Mouse (Mus musculus) embryo, embryonic 10.5 days (tissue): Measurements from ENCODE around the gene Nxn.

Source experiments
- DNase-seq: peaks from one replicate; pipeline ENCODE4 v3.0.0-alpha.2; 2015; ENCODE audit warnings: low spot score

Nxn gene

DNA sequence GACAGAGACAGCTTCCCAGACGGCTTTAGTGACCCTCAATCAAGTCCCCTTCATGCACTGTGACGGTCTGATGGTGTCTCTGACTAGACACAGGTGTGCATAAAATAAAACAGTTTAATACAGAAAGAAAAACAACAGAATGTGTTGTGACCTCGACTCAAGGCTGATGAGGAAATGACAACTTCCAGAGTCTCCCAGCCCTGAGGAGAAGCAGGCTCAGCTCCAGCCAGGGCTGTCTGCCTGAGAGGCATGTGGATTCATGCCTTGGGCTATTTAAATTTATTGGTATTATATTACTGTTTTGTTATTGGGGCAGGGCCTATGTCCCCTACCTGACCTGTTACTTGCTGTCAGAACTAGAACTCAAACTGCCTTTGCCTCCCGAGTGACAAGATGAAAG lies 37.5 kb downstream of the Nxn start:
- DNase-seq: no peak

DNA sequence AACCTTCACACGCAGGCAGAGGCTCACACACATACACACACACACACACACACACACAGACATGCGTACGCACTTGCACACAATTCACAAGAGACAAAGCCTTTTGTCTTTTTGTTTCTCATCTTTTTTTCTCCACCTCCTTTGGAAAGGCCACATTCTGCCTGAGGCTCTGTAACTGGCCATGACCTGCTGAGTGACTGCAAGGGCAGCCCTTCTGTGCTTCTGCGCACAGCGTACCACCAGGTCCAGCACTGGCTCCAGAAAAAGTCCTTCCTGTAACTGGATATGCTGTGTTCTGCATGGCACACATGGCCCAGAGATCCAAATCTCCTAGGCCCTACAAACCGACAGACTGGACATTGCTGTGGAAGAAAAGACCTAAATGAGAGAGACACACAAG lies 38.7 kb downstream of the Nxn start:
- no peak for DNase-seq

DNA sequence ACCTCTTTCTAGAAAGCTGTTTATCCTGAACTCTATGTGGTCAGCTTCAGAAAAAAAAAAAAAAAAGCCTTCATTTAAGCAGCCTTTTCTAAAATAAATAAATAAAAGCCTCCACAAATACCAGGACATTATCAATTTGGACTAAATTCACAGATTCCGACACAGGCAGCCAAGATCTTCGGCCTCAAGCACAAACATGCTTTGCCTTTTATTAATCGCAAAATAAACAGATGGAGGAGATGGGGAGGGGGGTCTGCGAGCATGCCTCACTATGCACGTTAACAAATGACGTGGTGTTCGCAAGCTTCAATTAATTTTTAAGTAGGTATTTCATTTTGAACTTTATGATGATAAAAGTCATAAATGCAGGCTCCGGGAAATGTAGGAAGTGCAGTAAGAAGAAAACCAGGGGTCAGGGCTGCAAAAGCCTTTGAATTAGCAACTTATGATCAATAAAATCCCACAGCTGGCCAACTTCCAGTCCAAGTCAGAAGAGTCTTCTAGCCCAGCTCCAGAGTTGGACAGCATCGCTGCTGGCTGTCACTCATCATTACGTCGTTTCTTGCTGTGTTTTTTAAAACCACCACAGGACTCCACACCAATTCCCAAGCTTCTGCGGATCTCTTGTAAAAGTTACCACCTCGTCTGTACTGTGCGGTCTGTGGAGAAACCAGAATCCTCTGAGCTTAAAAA lies 40.2 kb downstream of the Nxn start:
- no peak for DNase-seq

DNA sequence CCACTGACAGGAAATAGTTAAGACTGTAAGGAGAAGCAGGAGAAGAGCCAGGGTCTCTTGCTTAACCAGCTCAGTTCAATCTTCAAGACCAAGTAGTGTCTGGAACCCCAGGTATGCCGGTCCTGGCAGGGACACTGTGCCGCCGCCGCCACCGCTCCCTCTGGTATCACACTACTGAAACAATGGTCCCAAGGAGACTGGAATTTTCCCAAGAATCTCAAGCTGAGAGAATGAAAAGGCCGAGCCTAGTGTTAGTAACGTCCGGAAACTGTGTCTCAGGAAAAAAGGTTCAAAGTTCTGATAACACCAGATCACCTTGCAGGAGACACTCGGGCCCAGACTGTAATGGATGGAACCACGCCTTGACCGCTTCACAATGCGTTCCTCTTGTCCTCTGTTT lies 41.5 kb downstream of the Nxn start:
- no peak for DNase-seq

DNA sequence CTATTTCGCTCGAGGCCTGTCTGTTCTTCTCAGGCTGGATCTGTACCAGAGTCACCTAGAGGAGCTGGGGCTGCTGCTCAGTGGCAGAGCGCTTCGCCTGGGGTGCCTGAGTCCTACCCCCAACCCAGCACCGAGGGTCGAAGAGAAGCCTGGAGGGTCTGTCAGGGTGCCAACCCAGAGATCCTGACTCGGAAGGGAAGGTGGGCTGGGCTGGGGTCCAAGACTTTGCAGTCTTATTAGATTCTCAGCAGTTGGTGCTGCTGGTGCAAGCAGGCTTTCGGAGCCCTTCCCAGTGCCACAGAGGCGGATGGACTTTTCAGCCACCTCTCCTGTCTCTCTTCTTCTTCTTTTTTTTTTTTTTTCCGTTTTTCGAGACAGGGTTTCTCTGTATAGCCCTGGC lies 42.8 kb downstream of the Nxn start:
- DNase-seq: no peak

DNA sequence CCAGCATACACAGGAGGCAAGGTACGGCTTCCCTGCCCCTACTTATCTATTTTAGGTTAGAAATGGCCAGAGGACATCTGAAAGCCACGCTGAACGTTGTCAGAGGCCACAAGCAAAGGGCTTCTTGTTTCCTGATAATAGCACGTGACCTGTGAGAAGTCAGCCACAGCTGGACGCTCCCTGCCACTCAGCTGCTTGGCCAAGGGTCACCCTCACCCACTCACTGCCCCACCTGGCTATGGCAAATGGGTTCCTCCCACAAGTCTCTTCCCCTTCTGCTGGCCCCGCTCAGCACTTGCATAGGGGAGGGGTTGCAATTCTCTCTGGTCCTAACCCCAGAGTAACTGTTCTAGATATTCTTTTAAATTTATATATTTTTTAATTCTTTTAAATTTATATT lies 43.5 kb downstream of the Nxn start:
- no peak for DNase-seq

DNA sequence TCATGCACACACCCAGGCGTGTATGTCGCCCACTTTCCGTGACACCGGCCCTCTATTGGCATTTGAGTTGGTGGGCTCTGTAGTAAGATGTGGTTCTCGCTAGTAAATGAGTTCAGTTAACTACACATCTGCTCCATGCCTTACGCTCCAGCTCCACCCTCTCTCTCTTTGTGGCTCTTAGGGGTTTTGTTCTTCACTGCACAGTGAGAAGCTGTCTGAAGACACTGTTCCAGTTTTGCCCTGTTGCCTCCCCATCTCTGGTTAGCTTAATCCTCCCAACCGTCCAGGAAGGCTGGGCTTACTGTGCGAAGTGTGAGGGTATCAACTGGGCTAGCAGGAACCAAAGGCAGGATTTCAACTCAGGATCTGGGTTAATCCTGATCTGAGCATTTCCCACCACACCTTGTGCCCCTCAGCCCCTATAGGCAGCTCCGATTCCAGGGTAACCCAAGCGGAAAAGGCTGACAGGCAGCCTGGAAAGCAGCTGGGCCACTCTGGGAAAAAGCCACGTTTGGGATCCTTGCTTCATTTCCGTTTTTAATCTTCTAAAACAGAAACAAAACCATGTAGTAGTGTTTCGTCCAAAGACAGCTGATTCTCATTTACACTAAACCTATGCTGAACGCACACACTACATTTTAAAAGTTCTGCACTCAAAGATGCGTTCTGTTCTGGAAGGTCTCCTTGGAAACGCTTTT lies 45.9 kb downstream of the Nxn start:
- peak; percentile 50 for DNase-seq

DNA sequence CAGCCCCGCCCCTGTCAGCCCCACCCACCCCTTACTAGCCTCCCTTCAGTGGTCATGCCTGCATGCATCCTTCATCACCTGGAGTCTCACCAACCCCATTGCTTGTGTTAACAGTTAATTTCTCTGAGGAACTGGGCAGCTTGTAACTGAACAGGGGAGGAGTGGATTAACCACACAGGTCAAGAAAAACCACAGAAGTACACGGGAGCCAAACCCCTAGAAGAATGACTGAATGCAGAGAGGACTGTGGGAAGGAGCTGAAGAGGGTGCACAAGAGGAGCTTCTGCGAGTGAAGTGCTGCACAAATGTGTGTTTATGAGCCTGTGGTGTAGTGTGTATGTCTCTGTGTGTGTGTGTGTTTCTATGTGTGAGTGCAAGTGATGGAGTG lies 47.3 kb downstream of the Nxn start:
- DNase-seq: no peak

DNA sequence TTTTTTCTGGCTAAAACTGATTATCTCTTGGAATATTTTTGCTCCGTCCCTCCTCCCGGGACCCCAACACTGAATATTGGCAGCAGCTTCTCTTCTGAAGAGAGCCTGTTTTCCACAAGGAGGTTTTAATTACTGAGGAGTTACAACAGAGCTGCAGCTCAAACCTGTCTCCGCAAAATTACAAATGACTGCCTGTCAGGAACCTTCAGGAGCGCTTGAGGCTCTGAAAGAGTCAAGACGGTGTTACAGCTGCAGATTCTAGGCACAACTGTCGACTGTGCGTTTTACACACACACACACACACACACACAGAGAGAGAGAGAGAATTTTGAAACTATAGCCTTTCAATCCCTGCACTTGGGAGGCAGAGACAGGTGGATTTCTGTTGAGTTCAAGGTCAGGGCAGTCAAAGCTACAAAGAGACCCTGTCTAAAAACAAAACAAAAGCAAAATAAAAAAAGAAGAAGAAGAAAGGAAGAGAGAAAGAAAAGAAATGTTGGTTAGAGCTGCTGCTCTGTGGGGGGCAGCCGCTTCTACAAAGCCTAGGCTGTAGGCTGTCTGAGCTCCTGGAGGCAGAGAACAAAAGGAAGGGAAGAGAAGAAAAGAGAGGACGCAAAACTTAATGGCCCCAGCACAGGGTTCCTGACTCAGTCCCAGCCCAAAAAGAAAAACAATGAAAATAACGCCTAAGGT lies 47.9 kb downstream of the Nxn start:
- DNase-seq: peak; percentile 62

DNA sequence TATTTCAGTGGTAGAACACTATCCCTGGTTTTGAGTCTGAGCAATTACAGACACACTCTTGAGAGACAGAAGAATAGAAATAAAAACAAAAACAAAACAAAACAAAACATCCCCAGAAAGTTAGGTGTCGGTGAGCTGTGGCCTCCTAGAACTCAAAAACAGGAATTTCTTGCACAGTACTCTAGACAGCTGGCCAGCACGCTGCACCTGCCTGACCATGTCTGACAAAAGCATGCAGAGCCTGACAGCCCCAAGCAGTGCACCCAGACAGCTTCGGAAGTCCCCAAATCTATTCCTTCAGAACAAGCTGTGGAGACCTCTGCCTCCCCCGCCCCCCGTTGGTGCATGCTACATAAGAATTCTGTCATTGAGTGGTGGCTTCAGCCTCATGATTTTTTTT lies 49.1 kb downstream of the Nxn start:
- DNase-seq: no peak

DNA sequence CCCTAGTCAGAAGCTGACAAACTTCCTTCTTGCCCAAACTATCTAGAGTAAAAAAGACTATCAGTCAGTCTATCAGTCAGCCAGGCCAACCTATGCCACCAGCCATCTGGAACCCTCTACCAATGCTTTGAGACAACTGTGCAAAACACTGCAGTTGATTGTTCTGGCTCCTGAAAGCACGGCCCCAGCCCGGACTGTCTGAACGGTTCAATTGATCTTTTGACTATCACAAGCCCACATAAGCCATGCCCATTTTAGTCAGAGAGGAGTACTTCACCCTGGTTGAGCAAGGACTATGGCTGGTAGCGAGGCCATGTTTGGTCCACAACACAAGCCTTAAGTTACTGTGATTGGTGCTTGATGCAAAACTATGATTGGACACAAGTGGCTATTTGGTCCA lies 51.4 kb downstream of the Nxn start:
- DNase-seq: peak; percentile 46

DNA sequence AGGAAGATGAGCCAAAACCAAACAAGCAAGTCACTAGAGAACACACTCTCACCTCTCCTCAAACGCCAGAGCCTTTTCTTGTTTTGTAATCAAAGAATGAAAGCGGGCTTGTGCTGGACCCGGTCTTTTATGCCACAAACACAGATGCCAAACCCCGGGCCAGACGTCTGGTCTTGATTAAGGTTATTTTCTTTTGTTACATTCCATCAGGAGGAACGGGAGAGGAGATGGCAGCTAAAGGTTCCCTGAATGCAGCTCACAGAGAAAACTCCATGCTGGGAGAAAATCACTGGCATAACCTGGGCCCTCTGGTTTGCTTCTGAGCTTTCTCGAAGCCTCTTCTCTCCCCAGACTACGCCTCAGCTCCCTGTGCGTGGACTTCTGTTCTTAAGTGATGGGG lies 55.9 kb downstream of the Nxn start:
- DNase-seq: peak; percentile 69

DNA sequence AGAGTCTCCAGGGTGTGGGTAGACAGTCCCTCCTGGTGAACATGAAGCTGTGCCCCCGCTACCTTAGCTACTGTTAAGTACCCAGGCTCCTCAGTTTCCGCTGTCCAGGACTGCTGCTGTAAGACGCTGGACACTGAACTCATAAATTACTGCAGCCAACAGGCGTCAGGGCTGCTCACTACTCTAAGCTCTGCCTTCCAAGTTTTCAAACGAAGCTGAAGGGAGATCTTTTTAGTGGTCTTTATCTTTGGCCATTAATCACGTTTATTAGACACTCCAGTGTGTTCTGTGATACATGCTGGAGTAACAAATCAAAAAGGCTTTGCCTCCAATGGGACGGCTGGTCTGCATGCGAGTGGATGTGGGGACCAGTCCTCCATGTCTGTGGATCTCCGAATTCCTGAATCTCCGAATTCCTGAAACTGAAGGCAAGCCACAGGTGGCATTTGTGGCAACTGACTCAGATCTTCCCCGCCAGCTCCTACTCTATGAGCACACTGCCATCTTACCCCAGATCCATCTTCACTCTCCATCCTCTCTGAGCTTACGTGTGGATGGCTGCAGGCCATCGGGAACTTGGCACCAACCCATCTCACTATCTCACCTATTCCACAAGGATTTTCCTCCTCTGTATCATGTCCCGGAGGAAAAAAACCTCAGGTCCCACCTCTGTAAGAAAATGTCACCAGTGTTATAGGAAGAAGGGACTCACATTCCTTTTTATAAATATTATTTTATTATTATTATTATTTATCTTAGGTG lies 56.9 kb downstream of the Nxn start:
- DNase-seq: peak; percentile 60

DNA sequence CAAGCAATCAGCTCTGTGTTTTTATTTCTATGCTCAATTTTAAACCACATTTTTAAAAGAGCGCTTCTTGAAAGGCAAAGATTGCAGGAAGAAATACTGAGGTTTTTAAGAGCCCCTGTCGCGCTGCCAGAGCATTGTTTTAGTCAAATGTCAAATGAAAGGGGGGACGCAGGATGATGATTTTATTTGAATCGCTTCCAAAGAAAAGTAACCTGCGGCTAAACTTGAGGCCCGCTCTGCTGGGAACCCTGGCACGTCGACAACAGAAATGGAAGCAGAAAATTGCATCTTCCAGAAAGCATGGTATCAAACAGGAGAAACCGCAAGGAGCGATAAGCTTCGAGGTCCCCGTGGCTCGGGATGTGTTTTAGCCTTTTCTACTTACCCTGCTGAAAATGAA lies 57.8 kb downstream of the Nxn start:
- DNase-seq: no peak

DNA sequence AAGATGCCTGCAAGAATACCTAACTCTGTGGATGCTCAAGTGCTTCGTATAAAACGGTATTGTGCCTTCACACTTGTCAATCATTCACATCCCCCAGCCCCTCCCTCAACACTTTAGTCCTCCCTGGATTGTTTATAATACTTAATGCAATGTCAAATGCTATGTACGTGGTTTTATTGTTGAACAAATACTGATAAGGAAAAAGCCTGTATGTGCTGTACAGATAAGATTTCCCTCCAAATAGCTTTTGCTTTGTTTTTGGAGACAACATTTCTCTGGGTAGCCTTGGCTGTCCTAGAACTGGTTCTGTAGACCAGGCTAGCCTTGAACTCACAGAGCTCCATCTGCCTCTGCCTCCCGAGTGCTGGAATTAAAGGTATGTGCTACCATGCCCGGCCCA lies 59.1 kb downstream of the Nxn start:
- DNase-seq: no peak

DNA sequence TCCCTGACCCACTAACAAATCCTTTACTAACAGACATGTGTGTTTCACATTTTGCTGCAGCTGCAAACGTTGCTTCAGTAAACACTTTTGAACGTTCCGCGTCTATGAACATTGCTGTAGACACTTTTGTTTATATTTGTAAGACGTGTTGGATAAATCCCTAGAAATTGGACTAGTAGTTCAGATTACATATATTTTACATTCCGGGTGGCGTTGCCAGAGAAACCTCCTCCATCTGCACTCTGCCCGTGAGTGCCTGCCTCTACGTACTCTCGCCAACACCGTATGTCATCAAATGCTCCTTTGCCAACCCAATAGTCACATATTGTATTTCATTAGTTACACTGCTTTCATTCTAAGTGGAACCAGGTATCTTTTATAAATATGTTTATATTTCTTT lies 59.8 kb downstream of the Nxn start:
- DNase-seq: no peak

DNA sequence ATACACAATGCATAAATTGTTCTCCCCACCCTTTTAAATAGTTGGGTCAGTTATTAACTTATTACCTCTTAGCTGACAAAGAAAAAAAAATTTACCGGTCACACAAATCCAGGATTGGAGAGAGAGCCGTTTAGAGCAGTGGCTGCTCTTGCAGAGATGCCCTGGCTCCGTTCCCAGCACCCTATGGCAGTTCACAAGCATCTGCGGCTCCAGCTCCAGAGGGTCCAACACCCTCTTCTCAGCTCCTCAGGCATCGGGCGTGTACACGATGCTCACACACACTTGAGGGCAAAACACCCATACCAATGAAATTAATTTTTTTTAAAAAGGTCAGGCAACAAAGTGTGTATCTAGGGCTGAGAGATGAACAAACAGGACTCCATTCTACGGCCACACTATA lies 60.3 kb downstream of the Nxn start:
- no peak for DNase-seq

DNA sequence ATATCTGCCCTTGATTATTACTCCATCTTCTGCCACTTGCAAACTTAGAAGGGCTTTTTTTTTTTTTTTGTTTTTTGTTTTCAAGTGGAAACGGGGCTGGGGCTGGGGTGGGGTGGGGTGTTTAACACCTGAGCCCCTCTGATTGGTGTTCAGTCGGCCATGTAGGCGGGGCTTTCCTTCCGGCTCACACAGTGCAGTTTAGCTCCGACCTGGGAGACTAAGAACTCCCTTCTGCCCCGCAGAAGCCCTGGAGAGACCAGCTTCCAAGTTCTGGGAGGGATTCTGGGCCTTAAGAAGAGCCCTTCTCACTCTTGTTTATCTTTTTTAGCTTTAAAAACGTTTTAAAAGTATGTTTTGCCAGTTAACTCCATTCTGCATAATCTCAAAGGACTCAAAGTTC lies 61.2 kb downstream of the Nxn start:
- DNase-seq: no peak

DNA sequence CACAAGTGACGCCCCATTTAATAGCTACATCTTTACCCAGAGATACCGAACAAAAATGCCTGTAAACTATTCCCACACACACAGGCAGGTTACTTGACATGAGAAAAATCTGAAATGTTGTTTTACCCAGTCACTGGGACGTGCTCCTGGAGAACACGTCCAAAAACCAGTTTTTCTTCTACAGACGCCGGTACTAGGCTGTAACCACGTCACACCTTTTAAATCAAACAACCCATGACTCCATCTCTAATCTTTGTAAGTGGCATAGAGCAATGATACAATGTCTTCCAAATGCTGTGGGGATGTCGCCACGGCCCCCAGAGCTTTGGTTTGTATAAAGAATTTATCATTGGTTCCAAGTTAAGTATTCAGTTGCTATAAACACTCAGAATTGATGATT lies 61.7 kb downstream of the Nxn start:
- DNase-seq: no peak

DNA sequence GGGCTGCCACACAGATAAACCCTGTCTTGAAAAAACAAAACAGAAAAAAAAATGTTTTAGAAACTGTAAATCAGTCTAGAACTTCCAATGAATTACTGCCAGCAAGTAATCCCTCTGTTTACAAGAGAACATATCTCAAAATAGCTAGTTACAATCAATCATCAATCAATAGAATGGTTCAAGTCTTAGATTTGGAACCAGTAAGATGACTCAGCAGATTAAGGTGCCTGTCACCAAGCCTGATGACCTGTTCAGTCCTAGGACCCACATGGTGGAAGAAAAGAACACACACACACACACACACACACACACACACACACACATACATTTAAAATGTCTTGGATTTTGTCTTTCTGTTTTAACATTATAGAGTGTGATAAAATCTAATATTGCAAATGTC lies 62.7 kb downstream of the Nxn start:
- no peak for DNase-seq

DNA sequence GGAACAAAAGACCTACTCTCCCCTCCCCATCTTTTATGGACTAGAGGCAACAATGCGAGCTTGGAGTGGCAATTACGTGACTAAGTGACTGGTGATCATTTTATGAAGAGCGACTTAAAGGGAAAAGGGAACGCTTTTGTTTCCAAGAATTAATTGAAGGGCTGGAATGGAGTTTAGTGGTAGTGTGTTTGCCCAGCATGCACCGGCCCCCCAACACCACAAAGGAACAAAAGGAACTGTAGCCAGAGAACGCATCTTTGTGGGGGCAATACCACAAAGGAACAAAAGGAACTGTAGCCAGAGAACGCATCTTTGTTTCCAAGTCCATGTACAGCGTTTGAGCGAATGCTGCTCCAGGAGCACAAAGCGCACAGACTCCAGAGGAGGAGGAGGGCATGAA lies 64.0 kb downstream of the Nxn start:
- no peak for DNase-seq

DNA sequence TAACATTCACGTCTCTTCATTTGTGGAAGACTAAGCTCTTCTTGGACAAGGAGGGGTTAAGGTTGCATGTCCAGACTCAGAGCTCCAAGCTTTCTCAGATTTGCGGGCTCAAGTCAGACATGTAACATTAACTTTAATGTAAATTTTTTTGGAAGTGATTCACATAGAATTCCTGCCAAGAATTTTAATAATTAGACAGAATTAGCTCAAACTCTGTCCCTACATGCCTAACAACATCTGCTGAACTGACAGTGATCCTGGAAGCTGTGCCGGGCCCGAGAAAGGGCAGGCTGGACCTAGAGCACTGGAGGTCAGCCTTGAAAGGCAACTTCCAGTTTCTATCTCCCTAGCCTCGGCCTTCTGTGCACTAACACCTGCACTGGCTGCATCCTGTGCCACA lies 66.7 kb downstream of the Nxn start:
- no peak for DNase-seq
